Mouse (Mus musculus): ENCODE data around the gene Napb. TPM values are rescaled to one million over a fixed set of nuclear protein-coding genes. Genes with fewer than 3 reads are reported as not detected.
"Not testable (repeated sequence)": the region's sequence is repeated elsewhere in the genome, so short reads cannot be mapped to it uniquely, and the experiment has no call there.

Napb gene
- 0.39 and 0.41 TPM in 2 replicates for polyA plus RNA-seq (2015; fragmentation: Nextera tagmentation; extraction: Ambion mirVana)

DNA sequence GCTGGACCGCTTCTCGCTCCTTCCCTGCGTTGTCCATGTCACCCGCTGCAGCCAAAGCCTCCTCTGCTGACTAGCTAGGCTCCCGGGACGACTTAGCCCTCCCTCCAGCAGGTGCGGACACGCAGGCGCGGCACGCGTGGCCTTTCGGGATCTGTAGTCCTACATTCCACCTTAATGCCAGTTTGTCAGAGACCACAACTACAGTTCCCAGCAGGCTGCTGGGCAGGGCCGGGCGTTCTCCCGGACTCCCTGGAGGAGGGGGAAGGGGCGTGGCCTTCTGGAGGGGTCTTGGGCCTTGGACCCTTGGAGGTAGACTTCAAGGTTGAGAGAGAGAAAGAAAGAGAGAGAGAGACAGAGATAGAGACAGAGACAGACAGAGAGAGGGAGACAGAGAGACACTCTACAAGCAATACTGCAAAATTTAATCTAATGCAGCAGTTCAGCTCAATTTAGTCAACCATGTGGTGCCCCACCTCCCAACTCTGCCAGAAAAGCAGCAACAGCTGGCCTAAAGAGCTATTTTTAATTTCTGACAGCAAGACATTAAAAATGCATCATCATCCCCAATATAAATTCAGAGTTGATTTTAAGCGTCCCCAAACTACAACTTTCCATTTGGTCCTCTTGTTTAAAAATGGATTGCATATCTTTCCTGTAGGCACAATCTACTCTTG lies at the start of gene Napb:
Gene Napb, minus strand, starts transcription at position 141 of the 674 bp plus-strand sequence.
- no peak within 1 kb of the TSS for H3K27ac ChIP-seq (ENCODE audit: low read depth)
- H3K9me3 ChIP-seq (ENCODE audit: low read length), result no peaks in the 10 kb centered on the region
- peak within 1 kb of the TSS; percentile 79 for H3K4me2 ChIP-seq (ENCODE audit: low read depth, low read length)
- peak; percentile 85 for DNase-seq
- peak within 1 kb of the TSS; percentile 58 for H3K4me3 ChIP-seq (ENCODE audit: low read depth, low read length)
- H3K4me1 ChIP-seq (ENCODE audit: insufficient read depth), result no peaks in the 10 kb centered on the region
- TF ChIP-seq EP300 (IDR thresholded peaks at IDR 0.05; ENCODE audit: low read depth) (no peak), CTCF (IDR thresholded peaks at IDR 0.05; ENCODE audit: low read depth) (no peak)
- peak; percentile 100 for ATAC-seq
- no peaks in the 10 kb centered on the region for H3K27me3 ChIP-seq (ENCODE audit: insufficient read depth, low read length)
- H3K9ac ChIP-seq (replicated peaks), result peak within 1 kb of the TSS; percentile 70
- 6% methylated on average over 17 of the region's 18 CpGs for WGBS (ENCODE audit: insufficient replicate concordance)
- no peaks in the 10 kb centered on the region for H3K36me3 ChIP-seq (replicated peaks; ENCODE audit: insufficient read depth, low read length)

DNA sequence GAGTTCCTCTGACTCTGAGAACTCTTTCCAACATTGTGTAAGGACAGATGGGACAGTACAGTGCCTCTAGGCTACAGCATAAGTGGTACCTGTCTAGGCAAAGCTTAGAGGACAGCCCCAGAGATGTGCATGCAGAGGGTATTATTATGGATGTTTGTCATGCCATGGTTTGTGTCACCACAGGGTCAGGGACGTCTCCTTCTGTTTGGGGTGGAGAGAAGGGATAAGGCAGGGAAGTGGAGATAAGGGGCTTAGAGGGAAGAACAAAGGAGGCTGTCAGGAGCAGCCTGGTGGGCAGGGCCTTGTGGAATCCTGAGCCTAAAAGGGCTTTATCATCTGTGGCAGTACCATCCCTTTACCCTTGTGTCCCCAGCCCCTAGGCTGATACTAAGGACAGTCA lies 49.4 kb upstream of the Napb start, which contains the start of gene 8030411F24Rik:
Gene 8030411F24Rik, plus strand, starts transcription at position 301 of the 400 bp plus-strand sequence.
- Histone ChIP-seq H3K4me2 (ENCODE audit: low read depth, low read length) (no peak within 1 kb of the TSS), H3K27me3 (ENCODE audit: insufficient read depth, low read length) (no peaks in the 10 kb centered on the region), H3K27ac (ENCODE audit: low read depth) (no peak within 1 kb of the TSS), H3K4me3 (ENCODE audit: low read depth, low read length) (no peak within 1 kb of the TSS), H3K4me1 (ENCODE audit: insufficient read depth) (no peaks in the 10 kb centered on the region), H3K9me3 (ENCODE audit: low read length) (no peaks in the 10 kb centered on the region), H3K36me3 (replicated peaks; ENCODE audit: insufficient read depth, low read length) (no peaks in the 10 kb centered on the region), H3K9ac (replicated peaks) (no peak within 1 kb of the TSS)
- WGBS (ENCODE audit: insufficient replicate concordance), result 0% methylated on average over 1 of the region's 1 CpGs
- no peak for DNase-seq
- TF ChIP-seq CTCF (IDR thresholded peaks at IDR 0.05; ENCODE audit: low read depth), result no peak
- no peak for TF ChIP-seq EP300 (IDR thresholded peaks at IDR 0.05; ENCODE audit: low read depth)
- ATAC-seq, result no peak

DNA sequence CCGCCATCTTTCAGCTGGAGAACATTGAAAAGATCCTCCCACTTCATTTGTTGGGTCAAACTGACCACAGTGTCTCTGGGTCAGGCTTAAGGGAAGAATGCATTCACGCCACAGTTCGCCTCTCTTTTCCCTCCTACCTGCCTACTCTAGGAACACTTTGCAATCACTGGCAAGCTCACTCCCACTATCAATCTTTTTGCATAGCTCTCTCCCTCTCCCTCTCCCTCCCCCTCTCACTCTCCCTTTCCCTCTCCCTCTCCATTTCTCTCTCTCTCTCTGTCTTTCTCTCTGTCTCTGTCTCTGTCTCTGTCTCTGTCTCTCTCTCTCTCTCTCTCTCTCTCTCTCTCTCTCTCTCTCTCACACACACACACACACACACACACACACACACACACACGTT lies 39.1 kb upstream of the Napb start, which contains the start of gene Cst11:
Gene Cst11, minus strand, starts transcription at position 101 of the 400 bp plus-strand sequence.
- DNase-seq; H3K9ac ChIP-seq (replicated peaks): not testable (repeated sequence)
- 72% methylated on average over 4 of the region's 4 CpGs for WGBS (ENCODE audit: insufficient replicate concordance)

DNA sequence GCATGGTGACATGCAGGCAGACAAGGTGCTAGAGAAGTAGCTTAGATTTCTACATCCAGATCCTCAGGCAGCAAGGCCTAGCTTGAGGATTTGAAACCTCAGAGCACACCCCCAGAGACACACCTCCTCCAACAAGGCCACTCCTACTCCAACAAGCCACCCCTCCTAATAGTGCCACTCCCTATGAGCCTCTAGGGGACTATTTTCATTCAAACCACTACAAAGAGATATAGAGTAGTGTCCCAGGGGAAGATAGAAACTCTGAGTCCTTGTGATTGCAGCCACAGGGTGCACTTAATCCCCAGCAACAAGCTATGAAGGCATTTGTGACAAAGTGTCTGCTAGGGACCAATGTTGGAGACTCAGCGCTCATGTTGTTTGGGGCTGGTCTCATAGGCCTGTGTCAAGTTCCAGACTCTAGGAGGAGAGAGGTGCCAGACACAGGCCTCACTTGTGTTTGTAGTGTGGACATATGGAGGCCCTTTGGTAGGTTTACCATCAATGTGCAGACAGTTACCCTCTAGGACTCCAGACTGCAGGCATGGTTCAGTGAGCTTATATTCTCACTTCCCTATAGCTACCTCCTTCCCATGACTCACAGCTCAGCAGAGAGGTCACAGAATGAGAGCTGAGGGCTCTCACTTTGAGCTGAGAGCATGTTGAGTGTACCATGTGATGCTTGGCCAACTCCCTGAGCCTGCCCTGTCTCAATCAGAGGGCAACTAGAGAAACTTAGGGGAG lies 31.6 kb upstream of the Napb start:
- no peak overlapping the region for H3K27ac ChIP-seq (ENCODE audit: low read depth)
- DNase-seq (peak; percentile 13), ATAC-seq (peak; percentile 83)
- H3K27me3 ChIP-seq (ENCODE audit: insufficient read depth, low read length), result no peaks in the 10 kb centered on the region
- WGBS (ENCODE audit: insufficient replicate concordance), result 95% methylated on average over 1 of the region's 1 CpGs
- TF ChIP-seq CTCF (IDR thresholded peaks at IDR 0.05; ENCODE audit: low read depth) (no peak), EP300 (IDR thresholded peaks at IDR 0.05; ENCODE audit: low read depth) (no peak)
- no peaks in the 10 kb centered on the region for H3K4me1 ChIP-seq (ENCODE audit: insufficient read depth)
- no peak overlapping the region for H3K4me2 ChIP-seq (ENCODE audit: low read depth, low read length)
- H3K4me3 ChIP-seq (ENCODE audit: low read depth, low read length), result no peak overlapping the region
- no peak overlapping the region for H3K9ac ChIP-seq (replicated peaks)
- no peaks in the 10 kb centered on the region for H3K36me3 ChIP-seq (replicated peaks; ENCODE audit: insufficient read depth, low read length)
- no peaks in the 10 kb centered on the region for H3K9me3 ChIP-seq (ENCODE audit: low read length)

More for the DNA sequence above, 39.1 kb upstream of the Napb start, which contains the start of gene Cst11:
- not testable (repeated sequence) for ATAC-seq; H3K36me3 ChIP-seq (replicated peaks; ENCODE audit: insufficient read depth, low read length); H3K27ac ChIP-seq (ENCODE audit: low read depth); H3K4me1 ChIP-seq (ENCODE audit: insufficient read depth); H3K27me3 ChIP-seq (ENCODE audit: insufficient read depth, low read length); H3K4me3 ChIP-seq (ENCODE audit: low read depth, low read length); H3K4me2 ChIP-seq (ENCODE audit: low read depth, low read length); H3K9me3 ChIP-seq (ENCODE audit: low read length)

DNA sequence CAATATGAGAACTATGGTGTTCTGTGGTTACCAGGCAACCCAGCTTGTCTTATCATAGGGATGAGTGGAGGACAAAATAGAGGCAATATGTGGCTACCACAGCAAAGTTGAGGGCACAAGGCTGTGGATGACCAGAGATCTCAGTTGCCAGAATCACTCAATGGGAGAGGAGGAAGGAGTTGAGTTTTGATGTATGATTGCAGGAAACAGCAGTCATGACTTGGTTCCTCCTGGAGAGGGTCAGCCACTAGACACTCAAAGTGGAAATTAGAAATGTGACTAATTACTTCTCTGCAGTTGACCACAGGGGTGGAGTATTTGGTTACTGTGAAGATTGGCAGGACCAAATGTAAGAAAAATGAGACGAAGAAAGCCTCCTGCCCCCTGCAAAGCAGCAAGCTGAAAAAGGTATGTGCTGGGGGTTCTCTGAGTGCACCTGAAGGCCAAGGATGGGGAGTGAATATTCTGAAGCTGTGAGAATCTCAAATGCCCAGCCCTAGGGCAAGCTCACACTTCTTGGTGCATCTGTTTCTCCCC lies 22.1 kb upstream of the Napb start:
- no peak for TF ChIP-seq CTCF (IDR thresholded peaks at IDR 0.05; ENCODE audit: low read depth)
- no peak for TF ChIP-seq EP300 (IDR thresholded peaks at IDR 0.05; ENCODE audit: low read depth)

More for the DNA sequence above, 22.1 kb upstream of the Napb start:
- Histone ChIP-seq H3K4me2 (ENCODE audit: low read depth, low read length) (no peak overlapping the region), H3K27ac (ENCODE audit: low read depth) (no peak overlapping the region), H3K4me3 (ENCODE audit: low read depth, low read length) (no peak overlapping the region), H3K36me3 (replicated peaks; ENCODE audit: insufficient read depth, low read length) (no peaks in the 10 kb centered on the region), H3K27me3 (ENCODE audit: insufficient read depth, low read length) (no peaks in the 10 kb centered on the region), H3K9ac (replicated peaks) (no peak overlapping the region), H3K9me3 (ENCODE audit: low read length) (no peaks in the 10 kb centered on the region), H3K4me1 (ENCODE audit: insufficient read depth) (no peaks in the 10 kb centered on the region)
- DNase-seq, result no peak
- ATAC-seq, result no peak
- WGBS (ENCODE audit: insufficient replicate concordance), result 32% methylated on average over 1 of the region's 1 CpGs
